Mouse (Mus musculus) neural tube, embryonic 14.5 days (tissue): Measurements from ENCODE around the gene Ltf. TPM values are rescaled to one million over a fixed set of nuclear protein-coding genes. Genes with fewer than 3 reads are reported as not detected.

Source experiments
- ATAC-seq: fragments of 200-750 bp; cut with Nextera tagmentation; 2 replicates; pipeline ENCODE4 v1.8.0; 2017; ENCODE audit warnings: low read depth, mild to moderate bottlenecking, moderate TSS enrichment, moderate library complexity
- H3K27ac ChIP-seq: fragments of 300-500 bp; sonication (generic); 2 replicates; pipeline ENCODE4 v1.5.1; 2014; ENCODE audit warnings: low read depth, mild to moderate bottlenecking, control low read depth, low read length, moderate library complexity, mixed read lengths
- H3K27me3 ChIP-seq: fragments of 300-500 bp; sonication (generic); 2 replicates; pipeline ENCODE4 v1.6.1; 2014; ENCODE audit warnings: low read length; ENCODE audit not compliant: control insufficient read depth, insufficient read depth
- H3K36me3 ChIP-seq: fragments of 300-500 bp; sonication (generic); 2 replicates; pipeline ENCODE4 v1.6.1; 2014; ENCODE audit warnings: low read length, mixed read lengths; ENCODE audit not compliant: control insufficient read depth, insufficient read depth
- H3K4me1 ChIP-seq: fragments of 300-500 bp; sonication (generic); 2 replicates; pipeline ENCODE4 v1.6.1; 2014; ENCODE audit warnings: low read length; ENCODE audit not compliant: control insufficient read depth, insufficient read depth
- H3K4me2 ChIP-seq: fragments of 300-500 bp; sonication (generic); 2 replicates; pipeline ENCODE4 v1.6.1; 2014; ENCODE audit warnings: mild to moderate bottlenecking, low read depth, low read length, control low read depth
- H3K4me3 ChIP-seq: fragments of 300-500 bp; sonication (generic); 2 replicates; pipeline ENCODE4 v1.5.1; 2014; ENCODE audit warnings: low read depth, low read length, control low read depth, mixed read lengths
- H3K9ac ChIP-seq: fragments of 300-500 bp; sonication (generic); replicated peaks from 2 replicates; pipeline ENCODE4 v1.6.1; 2014; ENCODE audit warnings: low read depth, mild to moderate bottlenecking, control low read depth, low read length, mixed read lengths
- H3K9me3 ChIP-seq: fragments of 300-500 bp; sonication (generic); 2 replicates; pipeline ENCODE4 v1.6.1; 2016; ENCODE audit warnings: low read length; ENCODE audit not compliant: control insufficient read depth
- WGBS: fragments of 180-500 bp; shearing (Covaris S2); extraction: QIAGEN DNeasy Blood & Tissue Kit; methylation state at CpG from one replicate; pipeline ENCODE4 v1.1.7; 2014; 5-methylcytosine and 5-hydroxymethylcytosine counted together
- polyA plus RNA-seq: library from polyadenylated mRNA; unstranded; fragments of >200 nt; fragmentation: Nextera tagmentation; extraction: Ambion mirVana; gene quantifications from 2 replicates; pipeline ENCODE4 v1.2.1, GENCODE M21; 2014

Ltf gene
- polyA plus RNA-seq, 1 experiment from 2014 or later, result 0.29 TPM

DNA sequence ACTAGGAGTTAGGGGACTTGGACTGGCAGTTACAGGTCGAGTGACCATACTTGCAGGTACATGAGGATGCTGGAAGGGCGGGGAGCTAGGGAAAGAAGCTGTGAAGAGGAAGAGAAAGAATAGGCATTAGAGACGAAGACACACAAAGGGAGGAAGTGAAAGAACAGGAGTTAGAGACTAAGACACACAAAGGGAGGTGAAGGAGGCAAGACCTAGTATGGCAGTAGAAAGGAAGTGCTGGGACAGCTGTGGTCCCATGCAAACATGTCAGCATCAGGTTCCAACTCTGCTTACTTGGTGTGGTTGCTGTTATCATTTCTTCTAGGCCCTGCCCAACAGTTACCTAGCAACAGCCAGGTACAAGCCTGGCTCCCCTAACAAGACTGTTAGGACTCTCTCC is 9.3 kb upstream of the Ltf start:
- H3K4me3 ChIP-seq, result no peak overlapping the region
- H3K9me3 ChIP-seq, result no peaks in the 10 kb centered on the region
- no peak for ATAC-seq
- no peaks in the 10 kb centered on the region for H3K36me3 ChIP-seq
- no peak overlapping the region for H3K4me2 ChIP-seq
- no peak overlapping the region for H3K9ac ChIP-seq
- H3K4me1 ChIP-seq, result no peaks in the 10 kb centered on the region
- H3K27ac ChIP-seq, result no peak overlapping the region
- H3K27me3 ChIP-seq, result no peaks in the 10 kb centered on the region
- WGBS, result 71% methylated on average over 3 of the region's 3 CpGs

DNA sequence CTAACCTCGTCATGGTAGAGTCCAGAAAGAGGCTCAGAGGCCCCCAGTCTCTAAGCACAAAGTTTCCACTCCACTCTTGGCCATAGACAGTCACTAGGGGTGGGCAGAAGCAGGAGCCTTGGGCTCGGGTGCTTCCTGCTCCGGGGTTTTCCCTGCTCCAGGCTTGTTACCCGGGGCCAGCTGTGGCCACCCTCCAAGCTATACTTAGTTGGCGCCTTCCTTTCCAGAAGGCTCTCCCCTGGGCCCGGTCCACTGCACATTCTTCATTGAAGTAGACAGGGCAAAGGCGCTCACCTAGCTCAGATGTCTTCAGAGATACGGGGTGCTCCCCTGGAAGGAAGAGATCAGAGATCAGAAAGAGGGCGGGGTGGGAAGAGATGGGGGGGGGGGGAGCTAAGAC is 7.5 kb upstream of the Ltf start:
- no peaks in the 10 kb centered on the region for H3K27me3 ChIP-seq
- H3K4me3 ChIP-seq, result no peak overlapping the region
- no peaks in the 10 kb centered on the region for H3K9me3 ChIP-seq
- H3K4me2 ChIP-seq, result no peak overlapping the region
- H3K9ac ChIP-seq, result no peak overlapping the region
- H3K4me1 ChIP-seq, result no peaks in the 10 kb centered on the region
- no peak for ATAC-seq
- no peaks in the 10 kb centered on the region for H3K36me3 ChIP-seq
- no peak overlapping the region for H3K27ac ChIP-seq
- WGBS, result 90% methylated on average over 9 of the region's 9 CpGs

DNA sequence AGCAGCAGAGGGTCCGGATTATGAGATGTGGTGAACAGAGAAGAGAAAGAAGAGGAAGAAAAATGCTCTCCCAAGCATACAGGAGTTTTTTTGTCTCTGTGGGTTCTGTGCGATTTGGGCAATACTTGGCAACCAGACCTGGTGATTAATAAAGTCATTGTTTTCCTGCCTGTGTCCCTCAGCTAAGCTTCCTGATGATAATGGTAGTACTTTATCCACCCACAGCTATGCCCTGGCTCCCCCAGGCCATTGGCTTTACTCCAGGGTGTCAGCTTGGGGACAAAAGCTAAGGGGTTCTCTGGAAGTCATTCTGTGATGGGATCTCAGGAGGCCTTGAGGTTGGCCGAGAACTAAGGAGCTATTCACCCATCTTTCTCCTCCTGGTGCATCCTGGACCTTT is 7.0 kb upstream of the Ltf start:
- Histone ChIP-seq H3K4me2 (no peak overlapping the region), H3K9ac (no peak overlapping the region), H3K4me1 (no peaks in the 10 kb centered on the region), H3K27ac (no peak overlapping the region), H3K9me3 (no peaks in the 10 kb centered on the region), H3K36me3 (no peaks in the 10 kb centered on the region), H3K4me3 (no peak overlapping the region), H3K27me3 (no peaks in the 10 kb centered on the region)
- ATAC-seq, result no peak
- WGBS, result 72% methylated on average over 3 of the region's 3 CpGs

DNA sequence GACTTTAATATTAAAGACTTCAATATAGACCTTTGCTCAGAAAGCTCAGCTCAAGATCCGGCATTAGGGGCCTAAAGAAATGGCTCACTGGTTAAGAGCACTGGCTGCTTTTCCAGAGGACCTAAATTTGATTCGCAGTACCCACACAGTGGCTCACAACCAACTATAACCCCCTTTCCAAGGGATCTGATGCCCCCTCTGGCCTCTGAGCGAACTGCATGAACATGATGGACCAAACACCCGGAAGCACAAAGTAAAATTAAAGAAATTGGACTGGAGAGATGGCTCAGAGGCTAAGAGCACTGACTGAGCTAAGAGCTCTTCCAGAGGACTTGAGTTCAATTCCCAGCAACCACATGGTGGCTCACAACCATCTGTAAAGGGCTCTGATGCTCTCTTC is 3.4 kb upstream of the Ltf start:
- no peaks in the 10 kb centered on the region for H3K36me3 ChIP-seq
- H3K4me2 ChIP-seq, result no peak overlapping the region
- no peak overlapping the region for H3K4me3 ChIP-seq
- WGBS, result 86% methylated on average over 4 of the region's 4 CpGs
- H3K27ac ChIP-seq, result no peak overlapping the region
- ATAC-seq, result no peak
- no peaks in the 10 kb centered on the region for H3K27me3 ChIP-seq
- H3K9me3 ChIP-seq, result no peaks in the 10 kb centered on the region
- H3K9ac ChIP-seq, result no peak overlapping the region
- no peaks in the 10 kb centered on the region for H3K4me1 ChIP-seq

DNA sequence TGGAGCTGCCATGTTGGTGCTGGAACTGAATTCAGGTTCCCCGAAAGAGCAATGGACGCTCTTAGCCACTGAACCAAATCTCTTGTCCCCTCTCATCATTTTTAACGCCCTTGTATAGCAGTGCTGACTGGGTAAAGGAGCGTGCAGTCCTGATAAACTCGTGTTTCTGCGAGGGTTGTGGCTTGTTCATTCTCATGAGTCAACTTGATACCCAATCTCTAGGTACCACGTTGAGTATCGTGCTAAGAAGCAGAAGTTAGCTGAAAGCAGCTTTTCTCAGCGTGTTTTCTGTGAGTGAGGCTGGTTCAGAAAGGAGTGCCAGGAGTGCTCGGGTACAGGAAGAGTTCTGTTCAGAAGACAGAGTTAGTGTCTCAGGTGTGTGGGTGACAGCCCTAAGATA is 7.7 kb downstream of the Ltf start:
- no peak for ATAC-seq
- no peaks in the 10 kb centered on the region for H3K4me1 ChIP-seq
- no peaks in the 10 kb centered on the region for H3K9me3 ChIP-seq
- no peak overlapping the region for H3K4me3 ChIP-seq
- H3K4me2 ChIP-seq, result no peak overlapping the region
- H3K27me3 ChIP-seq, result no peaks in the 10 kb centered on the region
- no peak overlapping the region for H3K9ac ChIP-seq
- no peaks in the 10 kb centered on the region for H3K36me3 ChIP-seq
- H3K27ac ChIP-seq, result no peak overlapping the region
- WGBS, result 89% methylated on average over 10 of the region's 10 CpGs

DNA sequence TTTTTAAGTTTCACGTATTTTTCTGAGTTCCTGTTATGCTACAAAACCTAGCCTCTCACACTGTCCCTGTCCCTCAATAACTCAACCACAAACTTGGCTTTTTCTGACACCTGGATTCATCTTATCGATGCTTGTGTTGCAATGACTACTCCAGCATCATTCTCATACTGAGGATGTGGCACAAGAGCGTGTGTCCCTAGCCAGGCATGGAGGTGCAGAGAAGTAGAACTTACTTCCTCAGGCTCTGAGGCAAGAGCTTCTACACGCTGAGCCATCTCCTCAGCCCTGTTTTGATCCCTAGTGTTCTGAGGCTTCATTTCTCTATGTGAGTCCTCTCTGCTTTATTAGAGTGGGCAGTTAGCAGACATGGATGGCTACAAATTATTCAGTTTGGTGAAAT is 14.6 kb downstream of the Ltf start:
- no peak for ATAC-seq
- WGBS, result 91% methylated on average over 4 of the region's 4 CpGs
- no peak overlapping the region for H3K4me2 ChIP-seq

DNA sequence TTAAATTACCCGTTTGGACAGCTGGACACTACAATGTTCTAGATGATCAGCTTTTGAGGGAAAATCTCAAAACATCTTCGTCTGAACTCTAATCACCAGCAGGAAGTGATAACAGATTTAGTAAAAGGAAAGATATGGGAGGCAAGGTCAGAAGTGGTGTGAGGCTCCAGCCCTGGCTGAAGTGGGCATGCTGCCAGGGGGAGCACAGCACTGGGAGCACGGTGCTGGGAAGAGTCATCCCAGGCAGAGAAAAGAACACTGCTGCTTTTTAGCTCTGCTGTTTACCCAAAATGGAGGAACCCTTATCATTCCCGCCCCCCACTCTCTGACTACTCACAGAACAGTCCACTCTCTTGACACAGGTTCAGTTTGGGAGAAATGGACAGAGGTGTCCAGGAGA is 20.9 kb downstream of the Ltf start:
- Histone ChIP-seq H3K4me1 (no peaks in the 10 kb centered on the region), H3K27me3 (no peaks in the 10 kb centered on the region), H3K4me3 (no peak overlapping the region), H3K4me2 (no peak overlapping the region), H3K36me3 (no peaks in the 10 kb centered on the region), H3K9ac (no peak overlapping the region), H3K9me3 (no peaks in the 10 kb centered on the region), H3K27ac (no peak overlapping the region)
- no peak for ATAC-seq
- 79% methylated on average over 4 of the region's 4 CpGs for WGBS

More for the DNA sequence above, 14.6 kb downstream of the Ltf start:
- Histone ChIP-seq H3K27ac (no peak overlapping the region), H3K4me1 (no peaks in the 10 kb centered on the region), H3K4me3 (no peak overlapping the region), H3K27me3 (no peaks in the 10 kb centered on the region), H3K9ac (no peak overlapping the region), H3K9me3 (no peaks in the 10 kb centered on the region), H3K36me3 (no peaks in the 10 kb centered on the region)

DNA sequence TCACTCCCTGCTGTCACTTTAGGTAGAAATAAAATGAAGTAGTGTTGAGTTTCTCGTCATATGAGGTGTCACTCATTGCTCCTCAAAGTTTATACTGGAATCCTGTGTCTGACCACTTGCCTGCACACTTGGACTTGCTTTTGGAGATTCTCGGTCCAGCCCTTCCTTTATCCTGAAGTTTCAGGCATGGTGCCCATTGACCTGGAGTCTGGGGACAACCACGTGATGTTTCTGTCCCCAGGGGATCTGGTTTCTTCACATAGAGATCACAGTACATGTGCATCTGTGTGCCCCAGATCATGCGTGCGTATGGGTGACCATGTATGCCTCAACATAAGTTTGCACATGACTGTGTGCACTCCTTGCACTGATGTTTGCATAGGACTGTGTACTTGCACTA is 23.2 kb downstream of the Ltf start:
- 84% methylated on average over 5 of the region's 5 CpGs for WGBS
- Histone ChIP-seq H3K4me3 (no peak overlapping the region), H3K27me3 (no peaks in the 10 kb centered on the region), H3K27ac (no peak overlapping the region), H3K4me1 (no peaks in the 10 kb centered on the region), H3K4me2 (no peak overlapping the region), H3K9me3 (no peaks in the 10 kb centered on the region), H3K9ac (no peak overlapping the region), H3K36me3 (no peaks in the 10 kb centered on the region)
- ATAC-seq, result no peak

DNA sequence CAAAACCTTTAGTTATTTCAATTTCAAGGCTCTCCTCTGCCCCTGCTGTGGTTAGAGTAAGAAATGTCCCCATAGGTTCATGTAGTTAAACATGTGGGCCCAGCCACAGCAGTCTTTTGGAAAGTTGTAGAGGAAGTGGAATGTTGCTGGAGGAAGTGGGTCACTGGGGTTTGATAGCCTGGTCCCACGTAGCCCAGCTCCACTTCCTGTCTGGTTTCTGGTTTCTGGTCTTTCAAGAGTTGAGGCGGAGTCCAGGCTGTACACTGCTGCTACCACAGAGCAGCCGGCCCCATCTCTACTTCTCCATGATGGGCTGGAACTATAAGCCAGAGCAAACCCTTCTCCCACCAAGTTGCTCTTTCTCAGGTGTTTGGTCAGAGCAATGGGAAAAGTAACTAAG is 27.2 kb downstream of the Ltf start:
- no peak for ATAC-seq
- H3K4me3 ChIP-seq, result no peak overlapping the region
- WGBS, result 84% methylated on average over 3 of the region's 3 CpGs
- H3K9me3 ChIP-seq, result no peaks in the 10 kb centered on the region
- no peak overlapping the region for H3K9ac ChIP-seq
- no peak overlapping the region for H3K27ac ChIP-seq
- no peaks in the 10 kb centered on the region for H3K4me1 ChIP-seq
- no peaks in the 10 kb centered on the region for H3K36me3 ChIP-seq
- H3K27me3 ChIP-seq, result no peaks in the 10 kb centered on the region
- H3K4me2 ChIP-seq, result no peak overlapping the region

DNA sequence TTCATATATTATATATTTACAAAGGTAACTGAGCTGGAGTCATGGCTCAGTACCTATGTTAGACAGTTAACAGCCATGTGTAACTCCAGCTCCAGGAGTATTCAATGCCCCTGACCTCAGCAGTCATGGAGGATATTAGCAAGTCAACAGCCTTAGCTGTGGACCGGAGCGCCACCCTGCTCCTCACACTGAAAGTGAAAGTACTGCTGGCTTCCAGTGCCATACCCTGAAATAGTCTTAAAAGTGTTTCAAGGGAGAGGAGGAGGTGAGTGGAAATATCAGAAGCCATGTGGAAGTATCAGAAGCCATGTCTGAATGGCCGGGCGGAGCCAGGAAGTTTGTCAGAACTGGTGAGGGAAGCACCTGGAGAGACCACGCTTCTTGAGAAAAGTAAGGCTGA is 28.2 kb downstream of the Ltf start:
- no peaks in the 10 kb centered on the region for H3K9me3 ChIP-seq
- H3K27me3 ChIP-seq, result no peaks in the 10 kb centered on the region
- ATAC-seq, result no peak
- no peak overlapping the region for H3K4me2 ChIP-seq
- no peaks in the 10 kb centered on the region for H3K36me3 ChIP-seq
- no peaks in the 10 kb centered on the region for H3K4me1 ChIP-seq
- no peak overlapping the region for H3K4me3 ChIP-seq
- no peak overlapping the region for H3K9ac ChIP-seq
- WGBS, result 97% methylated on average over 5 of the region's 5 CpGs
- H3K27ac ChIP-seq, result no peak overlapping the region
